Mouse (Mus musculus): Measurements from ENCODE around the gene Ltf.

DNA sequence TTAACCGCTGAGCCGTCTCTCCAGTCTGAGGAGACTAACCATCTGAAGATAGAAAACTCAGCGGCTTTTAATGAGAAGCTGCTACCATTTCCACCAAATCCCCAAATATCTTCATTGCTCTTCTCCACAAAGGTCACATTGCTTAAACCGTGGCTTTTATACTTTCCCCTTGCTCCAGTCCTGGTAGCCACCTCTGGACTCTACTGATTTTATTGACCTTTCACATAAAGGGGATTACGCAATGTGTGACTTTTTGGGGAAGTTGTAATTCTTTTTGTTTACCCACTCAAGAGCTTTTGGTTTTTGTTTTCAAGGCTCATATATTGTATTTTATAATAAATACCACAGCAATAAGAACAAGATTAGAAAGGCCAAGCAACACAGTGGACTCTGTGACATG lies 33.5 kb upstream of the Ltf start:
- no peak for TF ChIP-seq CTCF (IDR thresholded peaks at IDR 0.05; ENCODE audit: borderline replicate concordance, extremely low read depth, insufficient read depth, insufficient read length)
- TF ChIP-seq POLR2A (IDR thresholded peaks at IDR 0.05; ENCODE audit: borderline replicate concordance, extremely low read depth, insufficient read depth, insufficient read length, poor library complexity, severe bottlenecking) = no peak

Measured in brain, embryonic 14.5 days (tissue).